Mouse (Mus musculus) intestine, embryonic 16.5 days (tissue): Measurements from ENCODE around the gene Atp1a3. TPM values are rescaled to one million over a fixed set of nuclear protein-coding genes. Genes with fewer than 3 reads are reported as not detected.

Experiments
- ATAC-seq: fragments of 200-750 bp; cut with Nextera tagmentation; 2 replicates; pipeline ENCODE4 v1.8.0; 2017; ENCODE audit warnings: moderate TSS enrichment, moderate library complexity
- H3K27ac ChIP-seq: fragments of 300-500 bp; sonication (generic); 2 replicates; pipeline ENCODE4 v1.5.1; 2014; ENCODE audit warnings: mild to moderate bottlenecking, low read length
- H3K27me3 ChIP-seq: fragments of 300-500 bp; sonication (generic); replicated peaks from 2 replicates; pipeline ENCODE4 v1.6.1; 2014; ENCODE audit warnings: low read length, control low read depth, mixed read lengths; ENCODE audit not compliant: control insufficient read depth, insufficient read depth
- H3K36me3 ChIP-seq: fragments of 300-500 bp; sonication (generic); 2 replicates; pipeline ENCODE4 v1.6.1; 2014; ENCODE audit warnings: low read length, control low read depth; ENCODE audit not compliant: control insufficient read depth, insufficient read depth
- H3K4me1 ChIP-seq: fragments of 300-500 bp; sonication (generic); 2 replicates; pipeline ENCODE4 v1.6.1; 2014; ENCODE audit warnings: low read length, control low read depth, mixed read lengths; ENCODE audit not compliant: control insufficient read depth, insufficient read depth
- H3K4me2 ChIP-seq: fragments of 300-500 bp; sonication (generic); 2 replicates; pipeline ENCODE4 v1.6.1; 2014; ENCODE audit warnings: low read depth, low read length, control low read depth
- H3K4me3 ChIP-seq: fragments of 300-500 bp; sonication (generic); 2 replicates; pipeline ENCODE4 v1.5.1; 2014; ENCODE audit warnings: mild to moderate bottlenecking, low read length
- H3K9ac ChIP-seq: fragments of 300-500 bp; sonication (generic); 2 replicates; pipeline ENCODE4 v1.6.1; 2014; ENCODE audit warnings: low read depth, low read length
- H3K9me3 ChIP-seq: fragments of 300-500 bp; sonication (generic); 2 replicates; pipeline ENCODE4 v1.6.1; 2016; ENCODE audit warnings: low read length, control low read depth; ENCODE audit not compliant: control insufficient read depth
- WGBS: fragments of 180-500 bp; shearing (Covaris S2); extraction: QIAGEN DNeasy Blood & Tissue Kit; methylation state at CpG from one replicate; pipeline ENCODE4 v1.1.7; 2014; 5-methylcytosine and 5-hydroxymethylcytosine counted together
- polyA plus RNA-seq: library from polyadenylated mRNA; unstranded; fragments of >200 nt; fragmentation: Nextera tagmentation; extraction: Ambion mirVana; gene quantifications from 2 replicates; pipeline ENCODE4 v1.2.1, GENCODE M21; 2015

Gene Atp1a3
- polyA plus RNA-seq, 1 experiment from 2014 or later: 3.9 TPM

GRCm38 (mm10) chr7:24987941-24988340, 17.8 kb downstream of the Atp1a3 start:
- H3K9ac ChIP-seq: no peak overlapping the region
- no peaks in the 10 kb centered on the region for H3K27me3 ChIP-seq
- H3K9me3 ChIP-seq: no peaks in the 10 kb centered on the region
- no peaks in the 10 kb centered on the region for H3K4me1 ChIP-seq
- H3K27ac ChIP-seq: no peak overlapping the region
- no peak overlapping the region for H3K4me2 ChIP-seq
- ATAC-seq: no peak
- no peak overlapping the region for H3K4me3 ChIP-seq
- WGBS: 83% methylated on average over 14 of the region's 14 CpGs
- H3K36me3 ChIP-seq: no peaks in the 10 kb centered on the region

GRCm38 (mm10) chr7:24985799-24986198, 20.0 kb downstream of the Atp1a3 start:
- Histone ChIP-seq H3K4me1 (no peaks in the 10 kb centered on the region), H3K4me2 (no peak overlapping the region), H3K9ac (no peak overlapping the region), H3K27ac (no peak overlapping the region), H3K27me3 (no peaks in the 10 kb centered on the region), H3K4me3 (no peak overlapping the region), H3K36me3 (no peaks in the 10 kb centered on the region), H3K9me3 (no peaks in the 10 kb centered on the region)
- ATAC-seq: no peak
- WGBS: 73% methylated on average over 5 of the region's 5 CpGs

- no peak overlapping the region for H3K27ac ChIP-seq
- no peaks in the 10 kb centered on the region for H3K4me1 ChIP-seq
- WGBS: 85% methylated on average over 2 of the region's 2 CpGs
- no peaks in the 10 kb centered on the region for H3K9me3 ChIP-seq
- no peaks in the 10 kb centered on the region for H3K27me3 ChIP-seq
- no peaks in the 10 kb centered on the region for H3K36me3 ChIP-seq
- no peak overlapping the region for H3K4me2 ChIP-seq
- H3K9ac ChIP-seq: no peak overlapping the region
- no peak overlapping the region for H3K4me3 ChIP-seq
- ATAC-seq: no peak
These were observed 21.5 kb downstream of the Atp1a3 start for GRCm38 (mm10) chr7:24984307-24984706.

- Histone ChIP-seq H3K4me1 (no peaks in the 10 kb centered on the region), H3K9ac (no peak overlapping the region), H3K36me3 (no peaks in the 10 kb centered on the region), H3K27me3 (no peaks in the 10 kb centered on the region), H3K4me3 (no peak overlapping the region), H3K4me2 (no peak overlapping the region), H3K9me3 (no peaks in the 10 kb centered on the region), H3K27ac (no peak overlapping the region)
- ATAC-seq: no peak
- WGBS: 80% methylated on average over 5 of the region's 5 CpGs
These were observed 22.4 kb downstream of the Atp1a3 start for GRCm38 (mm10) chr7:24983396-24983795.

- Histone ChIP-seq H3K4me3 (no peak overlapping the region), H3K9me3 (no peaks in the 10 kb centered on the region), H3K9ac (no peak overlapping the region), H3K27ac (no peak overlapping the region), H3K4me2 (no peak overlapping the region), H3K4me1 (no peaks in the 10 kb centered on the region), H3K36me3 (no peaks in the 10 kb centered on the region), H3K27me3 (no peaks in the 10 kb centered on the region)
- no peak for ATAC-seq
- 82% methylated on average over 7 of the region's 7 CpGs for WGBS
These were observed 25.3 kb downstream of the Atp1a3 start for GRCm38 (mm10) chr7:24980439-24980838.

DNA sequence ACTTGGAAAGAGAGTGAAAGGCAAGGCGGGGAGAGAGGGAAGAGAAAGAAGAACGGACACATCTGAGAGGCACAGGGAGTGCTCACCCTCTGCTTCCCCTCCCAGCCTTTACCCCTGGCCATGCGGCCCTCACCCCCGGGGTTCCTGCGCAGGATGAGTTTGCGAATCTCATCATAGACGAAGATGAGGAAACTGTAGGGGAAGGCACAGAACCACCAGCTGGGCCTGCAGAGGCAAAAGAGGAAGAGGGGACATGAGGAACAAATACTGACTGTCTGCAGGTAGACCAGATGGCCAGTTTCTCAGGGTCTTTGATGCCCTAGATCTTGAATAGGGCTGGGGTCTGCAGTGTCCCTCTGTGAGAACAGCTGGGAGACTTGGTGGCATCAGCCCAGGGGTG, 27.0 kb downstream of the Atp1a3 start:
- no peaks in the 10 kb centered on the region for H3K4me1 ChIP-seq
- H3K27me3 ChIP-seq: no peaks in the 10 kb centered on the region
- H3K4me2 ChIP-seq: no peak overlapping the region
- 83% methylated on average over 7 of the region's 7 CpGs for WGBS
- no peak overlapping the region for H3K27ac ChIP-seq
- no peak overlapping the region for H3K9ac ChIP-seq
- H3K9me3 ChIP-seq: no peaks in the 10 kb centered on the region
- H3K36me3 ChIP-seq: no peaks in the 10 kb centered on the region
- no peak for ATAC-seq
- no peak overlapping the region for H3K4me3 ChIP-seq

DNA sequence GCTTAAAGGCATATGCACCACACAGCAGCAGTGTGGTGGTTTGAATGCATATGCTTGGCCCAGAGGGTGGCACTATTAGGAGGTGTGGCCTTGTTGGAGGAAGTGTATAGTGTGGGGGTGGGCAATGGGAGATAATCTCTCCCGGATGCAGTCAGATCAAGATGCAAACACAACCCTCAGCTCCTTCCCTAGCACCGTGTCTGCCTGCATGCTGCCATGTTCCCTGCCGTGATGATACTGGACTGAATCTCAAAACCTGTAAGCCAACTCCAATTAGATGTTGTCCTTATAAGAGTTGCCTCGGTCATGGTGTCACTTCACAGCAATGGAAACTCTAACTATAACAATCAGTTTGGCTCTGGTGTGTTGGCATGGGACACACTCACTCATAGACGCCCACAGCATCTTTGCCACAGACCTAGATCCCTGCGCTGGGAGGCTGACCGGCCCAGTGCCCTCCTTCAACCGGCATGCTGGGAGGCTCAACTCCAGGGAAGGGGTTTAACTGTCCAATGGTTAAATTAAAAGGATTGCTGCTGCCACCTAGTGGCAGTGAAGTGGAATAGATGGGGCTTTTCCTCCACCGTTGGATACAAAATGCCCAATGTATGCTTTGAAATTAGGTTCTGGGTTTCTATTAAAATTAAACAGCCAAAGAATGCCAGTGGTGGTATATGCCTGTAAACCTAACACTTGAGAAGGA, 30.7 kb downstream of the Atp1a3 start:
- Histone ChIP-seq H3K9me3 (no peaks in the 10 kb centered on the region), H3K27ac (no peak overlapping the region), H3K27me3 (no peaks in the 10 kb centered on the region), H3K36me3 (peaks cover 3% of the 10 kb centered on the region; the same call in 1 of the 2 replicates), H3K4me3 (no peak overlapping the region), H3K9ac (no peak overlapping the region), H3K4me2 (no peak overlapping the region), H3K4me1 (peaks cover 4% of the 10 kb centered on the region)
- no peak for ATAC-seq
- 31% methylated on average over 9 of the region's 9 CpGs for WGBS

- Histone ChIP-seq H3K27me3 (no peaks in the 10 kb centered on the region), H3K27ac (no peak overlapping the region), H3K4me3 (no peak overlapping the region), H3K9me3 (no peaks in the 10 kb centered on the region), H3K4me2 (no peak overlapping the region), H3K36me3 (peaks cover 6% of the 10 kb centered on the region), H3K4me1 (peaks cover 4% of the 10 kb centered on the region), H3K9ac (no peak overlapping the region)
- WGBS: 81% methylated on average over 5 of the region's 5 CpGs
- no peak for ATAC-seq
These were observed 31.9 kb downstream of the Atp1a3 start for GRCm38 (mm10) chr7:24973902-24974301.

GRCm38 (mm10) chr7:24973208-24973607, 32.5 kb downstream of the Atp1a3 start:
- Histone ChIP-seq H3K4me3 (no peak overlapping the region), H3K27ac (no peak overlapping the region), H3K4me1 (peaks cover 4% of the 10 kb centered on the region), H3K9me3 (no peaks in the 10 kb centered on the region), H3K36me3 (peaks cover 6% of the 10 kb centered on the region), H3K4me2 (no peak overlapping the region), H3K9ac (no peak overlapping the region), H3K27me3 (no peaks in the 10 kb centered on the region)
- no peak for ATAC-seq
- 81% methylated on average over 4 of the region's 4 CpGs for WGBS
